Mouse (Mus musculus): Measurements from ENCODE around the gene Mpz. TPM values are rescaled to one million over a fixed set of nuclear protein-coding genes. Genes with fewer than 3 reads are reported as not detected.

Mpz gene
- total and polyA plus RNA-seq, 2 experiments from 2014 or later: 0.05 to 1.6 TPM

- H3K36me3 ChIP-seq (replicated peaks; ENCODE audit: control insufficient read depth, insufficient read depth, low read length): no peaks in the 10 kb centered on the region
- H3K27ac ChIP-seq (ENCODE audit: low read depth): peak overlapping the region; percentile 95
- H3K4me2 ChIP-seq (ENCODE audit: low read depth, low read length): no peak overlapping the region
- no peak overlapping the region for H3K4me3 ChIP-seq (ENCODE audit: low read depth, low read length)
- no peak for ATAC-seq (ENCODE audit: insufficient read depth, low read depth)
- TF ChIP-seq EP300 (IDR thresholded peaks at IDR 0.05; ENCODE audit: low read depth) (no peak), CTCF (IDR thresholded peaks at IDR 0.05; ENCODE audit: low read depth) (no peak)
- no peak for DNase-seq (ENCODE audit: low spot score)
- no peaks in the 10 kb centered on the region for H3K27me3 ChIP-seq (ENCODE audit: control insufficient read depth, insufficient read depth, low read length)
- no peaks in the 10 kb centered on the region for H3K9me3 ChIP-seq (replicated peaks; ENCODE audit: control insufficient read depth, low read length)
- H3K9ac ChIP-seq (replicated peaks; ENCODE audit: low read depth, low read length): no peak overlapping the region
- H3K4me1 ChIP-seq (ENCODE audit: control insufficient read depth, insufficient read depth): peaks cover 60% of the 10 kb centered on the region
- 67% methylated on average over 13 of the region's 13 CpGs for WGBS
These were observed 37.6 kb downstream of the Mpz start for GRCm38 (mm10) chr1:171187851-171188700.

- no peak for TF ChIP-seq CTCF (IDR thresholded peaks at IDR 0.05; ENCODE audit: low read depth)
- no peak; the same call in 1 of the 2 replicates for TF ChIP-seq EP300 (IDR thresholded peaks at IDR 0.05; ENCODE audit: low read depth)
- ATAC-seq (ENCODE audit: insufficient read depth, low read depth): peak; percentile 83
These were observed 38.5 kb downstream of the Mpz start for GRCm38 (mm10) chr1:171189046-171189445.

GRCm38 (mm10) chr1:171189476-171190114 lies 39.1 kb downstream of the Mpz start:
- WGBS: 43% methylated on average over 14 of the region's 14 CpGs
- Histone ChIP-seq H3K9ac (replicated peaks; ENCODE audit: low read depth, low read length) (peak overlapping the region; percentile 22), H3K36me3 (replicated peaks; ENCODE audit: control insufficient read depth, insufficient read depth, low read length) (no peaks in the 10 kb centered on the region), H3K4me3 (ENCODE audit: low read depth, low read length) (no peak overlapping the region), H3K27me3 (ENCODE audit: control insufficient read depth, insufficient read depth, low read length) (no peaks in the 10 kb centered on the region), H3K9me3 (replicated peaks; ENCODE audit: control insufficient read depth, low read length) (no peaks in the 10 kb centered on the region), H3K4me2 (ENCODE audit: low read depth, low read length) (peak overlapping the region; percentile 43), H3K27ac (ENCODE audit: low read depth) (peak overlapping the region; percentile 95), H3K4me1 (ENCODE audit: control insufficient read depth, insufficient read depth) (peaks cover 64% of the 10 kb centered on the region)
- ATAC-seq (ENCODE audit: insufficient read depth, low read depth): peak; percentile 86
- no peak; the same call in 1 of the 2 replicates for TF ChIP-seq EP300 (IDR thresholded peaks at IDR 0.05; ENCODE audit: low read depth)
- no peak for TF ChIP-seq CTCF (IDR thresholded peaks at IDR 0.05; ENCODE audit: low read depth)
- DNase-seq (ENCODE audit: low spot score): no peak

More at GRCm38 (mm10) chr1:171189046-171189445, 38.5 kb downstream of the Mpz start:
- Histone ChIP-seq H3K4me3 (ENCODE audit: low read depth, low read length) (no peak overlapping the region), H3K27me3 (ENCODE audit: control insufficient read depth, insufficient read depth, low read length) (no peaks in the 10 kb centered on the region), H3K36me3 (replicated peaks; ENCODE audit: control insufficient read depth, insufficient read depth, low read length) (no peaks in the 10 kb centered on the region), H3K27ac (ENCODE audit: low read depth) (peak overlapping the region; percentile 95), H3K4me1 (ENCODE audit: control insufficient read depth, insufficient read depth) (peaks cover 62% of the 10 kb centered on the region), H3K9ac (replicated peaks; ENCODE audit: low read depth, low read length) (peak overlapping the region; percentile 22), H3K9me3 (replicated peaks; ENCODE audit: control insufficient read depth, low read length) (no peaks in the 10 kb centered on the region), H3K4me2 (ENCODE audit: low read depth, low read length) (peak overlapping the region; percentile 43)
- WGBS: 9% methylated on average over 8 of the region's 8 CpGs
- DNase-seq (ENCODE audit: low spot score): peak; percentile 91

GRCm38 (mm10) chr1:171190832-171191231 lies 40.3 kb downstream of the Mpz start:
- DNase-seq (ENCODE audit: low spot score): no peak
- WGBS: 93% methylated on average over 9 of the region's 9 CpGs
- H3K9me3 ChIP-seq (replicated peaks; ENCODE audit: control insufficient read depth, low read length): no peaks in the 10 kb centered on the region
- H3K27me3 ChIP-seq (ENCODE audit: control insufficient read depth, insufficient read depth, low read length): no peaks in the 10 kb centered on the region
- H3K4me3 ChIP-seq (ENCODE audit: low read depth, low read length): no peak overlapping the region
- TF ChIP-seq EP300 (IDR thresholded peaks at IDR 0.05; ENCODE audit: low read depth) (no peak), CTCF (IDR thresholded peaks at IDR 0.05; ENCODE audit: low read depth) (no peak)
- no peak overlapping the region for H3K4me2 ChIP-seq (ENCODE audit: low read depth, low read length)
- ATAC-seq (ENCODE audit: insufficient read depth, low read depth): no peak
- H3K9ac ChIP-seq (replicated peaks; ENCODE audit: low read depth, low read length): no peak overlapping the region
- peak overlapping the region; percentile 95 for H3K27ac ChIP-seq (ENCODE audit: low read depth)
- peaks cover 54% of the 10 kb centered on the region for H3K4me1 ChIP-seq (ENCODE audit: control insufficient read depth, insufficient read depth)
- no peaks in the 10 kb centered on the region for H3K36me3 ChIP-seq (replicated peaks; ENCODE audit: control insufficient read depth, insufficient read depth, low read length)

- Histone ChIP-seq H3K36me3 (replicated peaks; ENCODE audit: control insufficient read depth, insufficient read depth, low read length) (no peaks in the 10 kb centered on the region), H3K4me3 (ENCODE audit: low read depth, low read length) (no peak overlapping the region), H3K9me3 (replicated peaks; ENCODE audit: control insufficient read depth, low read length) (no peaks in the 10 kb centered on the region), H3K9ac (replicated peaks; ENCODE audit: low read depth, low read length) (no peak overlapping the region), H3K27ac (ENCODE audit: low read depth) (no peak overlapping the region), H3K27me3 (ENCODE audit: control insufficient read depth, insufficient read depth, low read length) (no peaks in the 10 kb centered on the region), H3K4me1 (ENCODE audit: control insufficient read depth, insufficient read depth) (peaks cover 45% of the 10 kb centered on the region), H3K4me2 (ENCODE audit: low read depth, low read length) (no peak overlapping the region)
- WGBS: 46% methylated on average over 10 of the region's 10 CpGs
- no peak for DNase-seq (ENCODE audit: low spot score)
- ATAC-seq (ENCODE audit: insufficient read depth, low read depth): no peak
- TF ChIP-seq CTCF (IDR thresholded peaks at IDR 0.05; ENCODE audit: low read depth) (no peak), EP300 (IDR thresholded peaks at IDR 0.05; ENCODE audit: low read depth) (no peak)
These were observed 41.8 kb downstream of the Mpz start for GRCm38 (mm10) chr1:171192283-171192682.

Data from heart, postnatal 0 days (tissue).